Mouse (Mus musculus) lung, postnatal 0 days (tissue): ENCODE measurements around the gene Dapk1. TPM values are rescaled to one million over a fixed set of nuclear protein-coding genes. Genes with fewer than 3 reads are reported as not detected.

Experiments used
- ATAC-seq: fragments of 200-750 bp; cut with Nextera tagmentation; 2 replicates; pipeline ENCODE4 v1.8.0; 2017; ENCODE audit warnings: moderate library complexity
- DNase-seq: peaks from one replicate; pipeline ENCODE4 v3.0.0-alpha.2; 2016; ENCODE audit warnings: low spot score
- H3K27ac ChIP-seq: fragments of 300-500 bp; sonication (generic); 2 replicates; pipeline ENCODE4 v1.5.1; 2014; ENCODE audit warnings: antibody characterized with exemption, mild to moderate bottlenecking, low read length, mixed read lengths
- H3K27me3 ChIP-seq: fragments of 300-500 bp; sonication (generic); replicated peaks from 2 replicates; pipeline ENCODE4 v1.6.1; 2014; ENCODE audit warnings: low read length, mixed read lengths; ENCODE audit not compliant: insufficient read depth
- H3K36me3 ChIP-seq: fragments of 300-500 bp; sonication (generic); 2 replicates; pipeline ENCODE4 v1.6.1; 2014; ENCODE audit warnings: low read length, mixed read lengths; ENCODE audit not compliant: insufficient read depth
- H3K4me1 ChIP-seq: fragments of 300-500 bp; sonication (generic); 2 replicates; pipeline ENCODE4 v1.6.1; 2014; ENCODE audit warnings: antibody characterized with exemption, low read depth, low read length, mixed read lengths; ENCODE audit not compliant: insufficient read depth
- H3K4me2 ChIP-seq: fragments of 300-500 bp; sonication (generic); replicated peaks from 2 replicates; pipeline ENCODE4 v1.6.1; 2014; ENCODE audit warnings: low read depth, mild to moderate bottlenecking, low read length, moderate library complexity, mixed read lengths
- H3K4me3 ChIP-seq: fragments of 300-500 bp; sonication (generic); 2 replicates; pipeline ENCODE4 v1.5.1; 2014; ENCODE audit warnings: low read depth, low read length
- H3K9ac ChIP-seq: fragments of 300-500 bp; sonication (generic); replicated peaks from 2 replicates; pipeline ENCODE4 v1.6.1; 2014; ENCODE audit warnings: low read depth, mild to moderate bottlenecking
- H3K9me3 ChIP-seq: fragments of 300-500 bp; sonication (generic); 2 replicates; pipeline ENCODE4 v1.6.1; 2016; ENCODE audit warnings: low read length, mixed read lengths
- CTCF ChIP-seq: IDR thresholded peaks from 2 replicates; pipeline ENCODE4 v1.5.1; 2016; ENCODE audit warnings: antibody characterized with exemption, mild to moderate bottlenecking
- EP300 ChIP-seq: IDR thresholded peaks from 2 replicates; pipeline ENCODE4 v1.6.1; 2016; ENCODE audit warnings: antibody characterized with exemption, mild to moderate bottlenecking, control low read depth
- WGBS: fragments of 180-500 bp; shearing (Covaris S2); extraction: QIAGEN DNeasy Blood & Tissue Kit; methylation state at CpG from one replicate; pipeline ENCODE4 v1.1.7; 2014; 5-methylcytosine and 5-hydroxymethylcytosine counted together
- polyA plus RNA-seq: library from polyadenylated mRNA; unstranded; fragments of >200 nt; fragmentation: Nextera tagmentation; extraction: Ambion mirVana; gene quantifications from 2 replicates; pipeline ENCODE4 v1.2.1, GENCODE M21; 2015

The Dapk1 gene
- polyA plus RNA-seq, 1 experiment from 2014 or later, result 48.7 TPM

GRCm38 (mm10) chr13:60650000-60650399 is 48.3 kb downstream of the Dapk1 start:
- Histone ChIP-seq H3K9ac (no peak overlapping the region), H3K9me3 (no peaks in the 10 kb centered on the region), H3K4me3 (no peak overlapping the region), H3K36me3 (no peaks in the 10 kb centered on the region), H3K4me1 (peaks cover 3% of the 10 kb centered on the region; the same call in 1 of the 2 replicates), H3K27ac (no peak overlapping the region), H3K4me2 (no peak overlapping the region), H3K27me3 (no peaks in the 10 kb centered on the region)
- ATAC-seq, result no peak
- TF ChIP-seq CTCF (no peak), EP300 (no peak)
- 78% methylated on average over 11 of the region's 11 CpGs for WGBS
- no peak for DNase-seq

- H3K4me3 ChIP-seq, result no peak overlapping the region
- TF ChIP-seq EP300, result no peak
- TF ChIP-seq CTCF, result peak; percentile 36
- no peaks in the 10 kb centered on the region for H3K9me3 ChIP-seq
- H3K27me3 ChIP-seq, result no peaks in the 10 kb centered on the region
- no peak overlapping the region for H3K4me2 ChIP-seq
- H3K4me1 ChIP-seq, result peaks cover 3% of the 10 kb centered on the region; the same call in 1 of the 2 replicates
- no peak overlapping the region for H3K9ac ChIP-seq
- DNase-seq, result peak; percentile 54
- ATAC-seq, result peak; percentile 78
- peak overlapping the region; percentile 54 for H3K27ac ChIP-seq
- 59% methylated on average over 2 of the region's 2 CpGs for WGBS
- H3K36me3 ChIP-seq, result no peaks in the 10 kb centered on the region
Measured at GRCm38 (mm10) chr13:60654017-60654565, 52.3 kb downstream of the Dapk1 start.

- no peaks in the 10 kb centered on the region for H3K36me3 ChIP-seq
- H3K9me3 ChIP-seq, result no peaks in the 10 kb centered on the region
- H3K4me1 ChIP-seq, result peaks cover 6% of the 10 kb centered on the region; the same call in 1 of the 2 replicates
- ATAC-seq (no peak), DNase-seq (no peak)
- TF ChIP-seq EP300 (no peak), CTCF (no peak)
- H3K4me3 ChIP-seq, result no peak overlapping the region
- no peaks in the 10 kb centered on the region for H3K27me3 ChIP-seq
- H3K27ac ChIP-seq, result no peak overlapping the region
- 86% methylated on average over 3 of the region's 3 CpGs for WGBS
- H3K9ac ChIP-seq, result no peak overlapping the region
- H3K4me2 ChIP-seq, result no peak overlapping the region
Measured at GRCm38 (mm10) chr13:60655246-60655645, 53.5 kb downstream of the Dapk1 start.

GRCm38 (mm10) chr13:60659600-60659999 is 57.9 kb downstream of the Dapk1 start:
- Histone ChIP-seq H3K9ac (no peak overlapping the region), H3K4me2 (no peak overlapping the region), H3K9me3 (no peaks in the 10 kb centered on the region), H3K27me3 (no peaks in the 10 kb centered on the region), H3K36me3 (no peaks in the 10 kb centered on the region), H3K4me1 (peaks cover 17% of the 10 kb centered on the region; the same call in 1 of the 2 replicates), H3K4me3 (no peak overlapping the region), H3K27ac (peak overlapping the region; percentile 82)
- DNase-seq, result peak; percentile 77
- 62% methylated on average over 1 of the region's 1 CpGs for WGBS
- TF ChIP-seq CTCF, result no peak
- peak; percentile 73; the same call in 1 of the 2 replicates for TF ChIP-seq EP300
- peak; percentile 57 for ATAC-seq

- Histone ChIP-seq H3K27me3 (no peaks in the 10 kb centered on the region), H3K9me3 (no peaks in the 10 kb centered on the region), H3K4me1 (peaks cover 17% of the 10 kb centered on the region; the same call in 1 of the 2 replicates), H3K4me2 (no peak overlapping the region), H3K4me3 (no peak overlapping the region), H3K36me3 (no peaks in the 10 kb centered on the region), H3K27ac (peak overlapping the region; percentile 82), H3K9ac (no peak overlapping the region)
- TF ChIP-seq CTCF (no peak), EP300 (0 out of 2 replicates have a peak, but pooled peaks have one; percentile 17)
- ATAC-seq (peak; percentile 58), DNase-seq (peak; percentile 92)
- WGBS, result 32% methylated on average over 2 of the region's 2 CpGs
Measured at GRCm38 (mm10) chr13:60660056-60660455, 58.3 kb downstream of the Dapk1 start.

GRCm38 (mm10) chr13:60660711-60661261 is 59.0 kb downstream of the Dapk1 start:
- 61% methylated on average over 9 of the region's 9 CpGs for WGBS
- H3K27me3 ChIP-seq, result no peaks in the 10 kb centered on the region
- H3K36me3 ChIP-seq, result no peaks in the 10 kb centered on the region
- H3K9ac ChIP-seq, result no peak overlapping the region
- no peak for ATAC-seq
- H3K27ac ChIP-seq, result peak overlapping the region; percentile 82
- H3K9me3 ChIP-seq, result no peaks in the 10 kb centered on the region
- H3K4me3 ChIP-seq, result no peak overlapping the region
- peak; percentile 52 for DNase-seq
- no peak overlapping the region for H3K4me2 ChIP-seq
- H3K4me1 ChIP-seq, result peaks cover 17% of the 10 kb centered on the region; the same call in 1 of the 2 replicates
- no peak for TF ChIP-seq EP300
- no peak for TF ChIP-seq CTCF
